Mouse (Mus musculus) E14TG2a.4 (cell line): ENCODE measurements around the gene Pdcl3.

Source experiments
- CTCF ChIP-seq: conservative IDR thresholded peaks from 2 replicates; pipeline ENCODE4 v1.5.1; 2014; ENCODE audit warnings: low read length
- POU5F1 ChIP-seq: IDR thresholded peaks from 2 replicates; pipeline ENCODE4 v1.6.1; 2014; ENCODE audit warnings: low read length, borderline replicate concordance

GRCm38 (mm10) chr1:38988357-38988756 lies 2.9 kb downstream of the Pdcl3 start:
- TF ChIP-seq CTCF (no peak), POU5F1 (no peak)
